Mouse (Mus musculus) mouse trophoblast stem cell (cell line): ENCODE results near the gene Dixdc1.

Source experiments
- in situ Hi-C, 2 experiments: fragments of 300-500 bp; cut with MseI, MboI; formaldehyde crosslinking; loops; 2 replicates in 1 of 2; 3 replicates in 1 of 2; pipeline ENCODE4 v1.15.1; 2025

Dixdc1 gene

GRCm38 (mm10) chr9:50738914-50739870, at the start of gene Dixdc1:
Gene Dixdc1 (minus strand): TSS chr9:50739517.
- in situ Hi-C loops = no loop called here

- in situ Hi-C loops = no loop called here
These were observed 42.8 kb upstream of the Dixdc1 start for GRCm38 (mm10) chr9:50782155-50782554.

DNA sequence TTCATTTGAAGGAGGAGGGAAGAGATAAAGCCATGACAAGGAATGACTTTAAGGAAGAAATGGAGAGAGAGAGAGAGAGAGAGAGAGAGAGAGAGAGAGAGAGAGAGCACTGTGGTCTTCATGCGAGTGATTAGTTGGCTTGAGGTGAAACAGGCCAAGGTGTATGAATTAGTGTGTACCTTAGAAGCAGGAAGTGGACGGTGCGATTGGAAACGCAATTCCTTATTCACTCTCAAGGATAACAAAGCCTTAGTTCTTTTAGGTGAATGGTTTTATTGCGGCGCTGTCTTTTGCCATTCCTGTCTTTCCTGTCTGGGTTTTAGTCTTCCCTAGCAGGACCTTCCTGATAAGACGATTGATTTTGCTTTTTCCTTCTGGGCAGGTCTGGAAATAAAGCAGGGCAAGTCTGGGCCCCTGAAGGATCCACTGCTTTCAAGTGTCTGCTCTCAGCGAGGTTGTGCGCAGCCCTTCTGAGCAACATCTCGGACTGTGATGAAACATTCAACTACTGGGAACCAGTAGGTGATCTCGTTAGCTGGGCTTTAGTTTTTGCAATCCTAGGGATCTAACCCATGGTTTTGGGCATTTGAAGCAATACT, 36.9 kb upstream of the Dixdc1 start:
- in situ Hi-C loops = no loop called here

DNA sequence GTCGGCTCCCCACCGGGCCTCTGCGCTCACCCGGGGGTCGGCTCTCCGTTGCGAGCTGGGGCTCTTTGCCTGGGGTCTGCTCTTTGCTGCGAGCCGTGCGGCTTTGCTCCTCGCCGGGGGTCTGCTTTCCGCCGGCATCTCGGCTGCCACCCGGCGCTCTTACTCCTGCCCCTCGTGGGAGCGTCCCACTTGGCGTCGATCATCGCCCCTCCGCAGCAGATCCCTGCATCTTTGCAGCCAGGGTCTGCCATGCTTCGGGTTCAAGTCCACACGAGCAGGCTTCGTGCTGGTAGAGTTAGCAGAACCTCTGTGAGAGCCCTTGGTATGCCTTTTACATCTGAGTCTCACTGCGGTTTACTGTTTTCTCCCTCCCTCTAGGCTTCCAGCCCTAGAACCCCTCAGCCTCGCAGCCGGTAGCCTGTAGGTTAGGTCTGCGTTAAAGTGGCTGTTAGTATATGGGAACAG, 36.4 kb upstream of the Dixdc1 start:
- in situ Hi-C loops = no loop called here

- in situ Hi-C loops = no loop called here
These were observed 35.8 kb upstream of the Dixdc1 start, which contains the start of the genes Alg9 and 1110032A03Rik for GRCm38 (mm10) chr9:50774991-50775612. Gene Alg9 (plus strand): TSS chr9:50775019. Gene 1110032A03Rik (minus strand): TSS chr9:50775520.

- in situ Hi-C loops = no loop called here
These were observed 34.7 kb upstream of the Dixdc1 start for GRCm38 (mm10) chr9:50774026-50774462.

DNA sequence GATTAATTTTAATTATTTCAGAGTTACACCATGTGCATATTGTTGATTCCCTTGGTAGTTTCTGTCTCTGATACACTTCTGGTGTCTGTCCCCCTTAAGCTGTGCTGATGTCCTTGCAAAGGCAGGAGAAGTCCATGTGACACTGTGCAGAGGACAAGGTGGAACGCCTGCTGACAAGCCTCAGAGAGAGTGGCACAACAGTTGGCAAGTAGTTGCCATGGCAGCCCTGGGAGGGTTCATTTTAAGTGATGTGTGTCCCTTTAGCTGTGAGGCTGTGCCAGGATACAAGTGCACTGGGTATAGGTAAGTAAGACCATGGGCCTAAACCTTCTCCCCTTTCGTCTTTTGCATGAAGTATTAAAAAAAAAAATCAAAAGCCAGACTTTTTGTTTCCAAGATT, 30.7 kb upstream of the Dixdc1 start:
- in situ Hi-C loops = no loop called here

DNA sequence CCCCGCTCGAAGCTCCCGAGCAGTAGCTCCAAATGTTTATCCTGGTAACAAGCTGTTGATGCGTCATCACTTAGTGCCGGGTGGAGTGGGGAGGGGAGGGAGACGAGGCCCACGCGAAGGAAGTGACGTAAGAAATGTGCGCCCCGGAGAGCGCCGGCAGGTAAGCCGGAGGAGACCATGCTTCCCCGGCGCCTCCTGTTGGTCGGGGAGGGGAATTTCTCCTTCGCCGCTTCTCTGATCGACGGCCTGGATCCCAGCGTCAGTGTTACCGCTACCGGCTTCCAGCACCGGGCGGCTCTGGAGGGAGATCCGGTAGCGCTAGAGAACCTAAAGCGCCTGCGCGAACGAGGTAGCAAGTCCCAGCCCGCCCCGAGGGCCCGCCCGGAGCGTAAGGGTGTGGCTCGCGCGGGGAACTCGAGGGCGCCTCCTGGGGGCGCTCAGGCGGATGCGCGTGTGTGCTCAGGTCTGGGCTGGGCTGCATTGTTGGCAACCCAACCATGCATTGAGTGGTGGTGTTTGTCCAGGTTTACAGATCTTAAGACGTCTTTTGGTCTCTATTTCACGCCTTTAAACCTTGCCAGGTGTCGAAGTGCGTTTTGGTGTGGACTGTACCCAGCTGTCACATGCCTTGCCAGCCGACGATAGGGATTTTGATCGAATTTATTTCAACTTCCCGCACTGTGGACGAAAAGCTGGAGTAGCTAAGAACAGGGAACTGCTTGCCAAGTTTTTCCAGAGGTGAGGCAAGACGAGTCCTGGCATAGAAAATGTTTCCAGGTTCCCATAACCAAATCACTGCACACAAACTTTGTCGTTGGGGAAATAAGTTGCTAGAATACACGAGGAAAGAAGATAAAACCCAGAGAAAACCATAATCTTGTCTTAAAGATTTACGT, 29.0 kb upstream of the Dixdc1 start, which contains the start of gene Fdxacb1:
TSS of gene Fdxacb1 (plus strand) at position 130 of the 896 bp plus-strand sequence.
- in situ Hi-C loops = no loop called here

DNA sequence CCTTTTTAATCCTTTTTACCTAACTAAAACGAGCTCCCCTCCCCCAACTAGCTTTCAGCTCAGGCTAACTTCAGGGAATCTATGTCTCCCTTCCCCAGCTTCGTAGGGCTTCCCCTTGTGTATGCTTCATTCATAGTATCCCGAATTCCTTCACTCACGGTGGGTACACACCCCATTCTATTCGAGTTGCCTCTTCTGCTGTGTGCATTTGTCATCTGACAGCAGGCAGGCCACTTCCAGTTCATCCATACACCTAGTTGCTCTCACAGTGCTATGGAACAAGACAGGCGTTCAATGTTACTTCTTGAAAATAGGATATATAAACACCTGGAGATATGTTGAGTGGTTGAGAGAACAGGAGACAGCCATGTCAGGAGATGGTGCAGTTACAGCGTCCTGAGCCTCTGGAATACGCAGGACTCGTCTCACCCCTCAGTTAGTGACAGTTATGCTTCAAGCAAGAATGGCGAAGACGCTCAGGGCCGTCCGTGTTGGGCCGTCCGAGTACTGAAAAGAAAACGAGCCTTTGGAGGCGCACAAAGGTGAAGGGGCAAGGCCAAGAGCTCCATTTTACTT, 28.3 kb upstream of the Dixdc1 start:
- in situ Hi-C loops = no loop called here

DNA sequence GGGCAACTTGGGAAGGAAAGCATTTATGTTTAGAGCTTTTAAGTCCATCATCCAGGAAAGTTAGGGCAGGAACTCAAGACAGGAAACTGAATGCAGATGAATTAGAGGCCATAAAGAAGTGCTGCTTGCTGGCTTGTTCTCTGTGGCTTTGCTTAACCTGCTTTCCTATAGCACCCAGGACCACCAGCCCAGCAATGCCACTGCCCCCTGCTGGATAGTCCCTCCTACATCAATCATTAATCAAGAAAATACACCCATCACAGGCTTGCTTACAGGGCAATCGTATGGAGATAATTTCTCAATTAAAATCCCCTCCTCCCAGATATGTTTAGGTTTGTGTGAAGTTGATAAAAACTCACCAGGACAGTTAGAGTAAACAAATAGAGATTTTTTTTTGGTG, 24.0 kb upstream of the Dixdc1 start:
- in situ Hi-C loops = no loop called here

GRCm38 (mm10) chr9:50761520-50762243, 22.4 kb upstream of the Dixdc1 start:
- in situ Hi-C loops = no loop called here

- in situ Hi-C loops = no loop called here
These were observed 17.4 kb upstream of the Dixdc1 start for GRCm38 (mm10) chr9:50756711-50757110.

DNA sequence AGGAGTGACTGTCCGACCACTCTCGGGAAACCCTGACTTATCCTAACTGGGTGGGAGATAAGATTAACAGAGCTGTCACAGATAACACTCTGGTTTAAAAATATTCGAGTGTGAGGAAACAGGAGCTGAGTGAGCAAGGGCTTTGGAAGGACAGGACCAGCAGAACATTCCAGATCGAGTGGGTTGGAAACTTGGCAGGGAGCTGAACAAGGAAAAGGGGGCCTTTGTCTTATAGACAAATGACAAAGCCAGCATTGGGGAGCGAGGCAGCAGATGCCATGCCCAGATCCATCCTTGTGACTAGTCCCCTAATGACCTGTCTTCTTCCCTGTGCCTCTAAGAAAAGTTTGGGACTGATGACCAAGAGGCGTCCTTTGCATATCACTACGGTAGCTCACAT, 14.6 kb upstream of the Dixdc1 start:
- in situ Hi-C loops = no loop called here

DNA sequence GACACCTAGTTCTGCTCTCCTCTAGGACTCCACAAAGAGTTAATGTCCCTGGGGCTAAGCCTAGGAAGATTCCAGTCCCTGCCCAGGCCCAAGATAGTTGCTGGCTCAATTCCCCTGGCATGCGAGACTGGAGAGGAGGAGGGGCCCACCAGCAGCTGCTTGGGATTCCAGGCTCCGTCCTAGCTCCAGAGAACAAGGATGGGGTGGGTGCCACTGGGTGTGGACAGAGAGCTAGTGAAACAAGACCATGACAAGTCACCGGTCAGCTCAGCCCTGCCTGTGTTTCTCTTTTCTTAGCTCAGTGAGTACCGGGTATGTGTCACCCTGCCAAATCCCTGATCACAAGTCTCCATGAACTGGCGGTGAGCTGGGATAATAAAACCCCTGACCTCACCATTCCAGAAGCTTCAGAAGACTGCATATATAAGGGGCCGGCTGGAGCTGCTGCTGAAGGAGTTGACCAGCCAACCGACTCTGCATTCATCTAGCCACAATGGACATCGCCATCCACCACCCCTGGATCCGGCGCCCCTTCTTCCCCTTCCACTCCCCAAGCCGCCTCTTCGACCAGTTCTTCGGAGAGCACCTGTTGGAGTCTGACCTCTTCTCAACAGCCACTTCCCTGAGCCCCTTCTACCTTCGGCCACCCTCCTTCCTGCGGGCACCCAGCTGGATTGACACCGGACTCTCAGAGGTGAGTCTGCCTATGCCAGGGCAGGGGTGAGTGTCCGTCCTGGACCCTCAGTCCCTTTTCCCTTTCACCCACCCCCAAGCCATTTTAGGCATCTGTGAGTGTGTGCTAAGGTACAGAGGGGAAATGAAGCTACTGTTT, 13.7 kb upstream of the Dixdc1 start:
- in situ Hi-C loops = no loop called here

- in situ Hi-C loops = no loop called here
These were observed 12.8 kb upstream of the Dixdc1 start, which contains the start of gene Hspb2 for GRCm38 (mm10) chr9:50752054-50752602. Gene Hspb2 (minus strand): TSS chr9:50752354.

DNA sequence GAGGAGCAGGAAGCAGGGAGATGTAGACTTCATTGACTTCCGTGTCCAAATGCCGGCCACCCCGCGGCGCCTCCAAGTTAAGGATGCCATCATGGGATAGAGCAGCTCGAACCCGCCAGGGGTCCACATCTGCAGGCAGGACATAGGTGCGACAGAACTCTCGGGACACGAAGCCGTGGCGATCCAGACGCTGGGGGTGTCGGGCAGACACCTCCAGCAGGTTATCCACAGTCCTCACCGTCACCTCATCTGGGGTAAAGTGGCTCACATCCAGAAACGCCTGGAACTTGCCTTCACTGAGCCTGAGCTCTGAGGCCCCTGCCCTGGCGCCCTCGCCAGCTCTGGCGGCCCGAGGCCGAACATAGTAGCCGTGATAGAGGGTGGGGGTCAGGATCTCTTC, 12.0 kb upstream of the Dixdc1 start, which contains the start of gene Cryab:
TSS of gene Cryab (plus strand) at position 3 of the 400 bp plus-strand sequence.
- in situ Hi-C loops = no loop called here

DNA sequence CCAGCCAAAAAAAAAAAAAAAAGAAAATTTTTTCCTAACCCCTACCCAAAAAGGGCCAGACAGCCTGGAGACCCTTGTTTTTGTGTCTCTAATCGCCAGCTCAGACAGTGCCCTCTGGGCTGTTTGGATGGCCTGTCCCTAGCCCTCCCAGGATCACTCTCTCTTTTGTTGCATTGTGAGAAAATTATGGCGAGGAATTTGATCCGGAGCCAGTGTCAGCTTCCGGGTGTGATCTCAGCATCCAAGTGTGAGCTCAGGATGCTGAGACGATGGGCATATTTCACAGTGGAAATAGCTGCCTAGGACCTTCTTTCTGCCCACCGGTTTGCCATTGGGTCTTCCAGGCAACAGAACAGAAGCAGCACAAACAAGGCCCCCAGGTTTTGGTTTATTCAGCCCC, 11.4 kb upstream of the Dixdc1 start:
- in situ Hi-C loops = no loop called here

- in situ Hi-C loops = no loop called here
These were observed 6.9 kb upstream of the Dixdc1 start, which contains the start of gene 2310030G06Rik for GRCm38 (mm10) chr9:50746214-50746677. Gene 2310030G06Rik (minus strand): TSS chr9:50746536.
